20 mouse cellular contexts compared by ENCODE assay signal in the genomic region with DNA sequence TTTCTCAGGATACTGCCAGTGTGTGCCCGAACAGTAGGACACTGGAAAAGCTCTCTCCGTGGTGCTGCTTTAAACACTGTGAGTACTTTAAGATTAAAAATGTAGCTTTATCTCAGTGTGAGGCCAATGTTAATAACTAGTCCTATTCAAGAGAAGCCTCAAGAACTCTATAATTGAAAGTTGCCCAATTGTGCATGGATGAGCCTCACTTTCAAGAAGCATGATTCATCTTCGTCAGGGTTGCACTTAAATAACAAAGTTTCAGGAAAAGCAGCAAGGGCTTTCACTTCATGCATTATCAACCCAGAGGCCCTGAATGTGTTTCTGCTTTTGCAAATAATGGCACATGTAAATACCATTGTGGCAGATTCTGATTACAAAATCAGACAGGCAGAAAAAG.
DNase-seq lines count a peak whose midpoint lies in the region; ATAC-seq and TF ChIP-seq lines count a peak whose summit lies in the region.
"Had no signal": no experiment of that assay in that cellular context is flagged by ENCODE, and none has a peak within 500 bp of the region (broad histone marks: within the 10 kb centered on the region; RNA-seq: fewer than 3 reads in every experiment).

No protein-coding gene starts in this region.

- TF ChIP-seq POLR2A in cerebellum, adult 2 months (IDR thresholded peaks at IDR 0.05; ENCODE audit: borderline replicate concordance, insufficient read depth, low read length) = no peak

- WGBS in cerebellum, adult 2 months = 41% methylated on average over 3 of the region's 3 CpGs
- 31% methylated on average over 3 of the region's 3 CpGs for WGBS in forebrain, embryonic 14.5 days
- WGBS in forebrain, embryonic 16.5 days = 29% methylated on average over 3 of the region's 3 CpGs
- WGBS in midbrain, embryonic 14.5 days = 63% methylated on average over 3 of the region's 3 CpGs
- 82% methylated on average over 3 of the region's 3 CpGs for WGBS in midbrain, embryonic 10.5 days

- peak; percentile 44; the same call in 1 of the 2 replicates for ATAC-seq in forebrain, embryonic 14.5 days
- no peak for ATAC-seq in forebrain, embryonic 16.5 days
- ATAC-seq in midbrain, embryonic 14.5 days (ENCODE audit: low FRiP score, low TSS enrichment) = no peak
- ATAC-seq: activated CD4-positive, CD25-positive, alpha-beta regulatory T cell, adult 4 months; inflammation-experienced regulatory T-cells, adult 6 months; liver, postnatal 0 days had no signal

- no peak overlapping the region for H3K9ac ChIP-seq in forebrain, embryonic 14.5 days (ENCODE audit: low read length)
- H3K9ac ChIP-seq in forebrain, embryonic 16.5 days (replicated peaks; ENCODE audit: low read depth, low read length) = no peak overlapping the region
- no peak overlapping the region for H3K9ac ChIP-seq in midbrain, embryonic 14.5 days (replicated peaks; ENCODE audit: low read length)
- H3K9ac ChIP-seq: embryonic facial prominence, embryonic 12.5 days; heart, embryonic 12.5 days; liver, postnatal 0 days; neural tube, embryonic 12.5 days had no signal

- H3K9me3 ChIP-seq in forebrain, embryonic 14.5 days (replicated peaks; ENCODE audit: control insufficient read depth, low read length) = no peaks in the 10 kb centered on the region
- no peaks in the 10 kb centered on the region for H3K9me3 ChIP-seq in forebrain, embryonic 16.5 days (ENCODE audit: control insufficient read depth, low read length)
- H3K9me3 ChIP-seq in midbrain, embryonic 14.5 days (ENCODE audit: control insufficient read depth, low read length) = no peaks in the 10 kb centered on the region
- no peaks in the 10 kb centered on the region for H3K9me3 ChIP-seq in midbrain, embryonic 10.5 days (replicated peaks)
- H3K9me3 ChIP-seq: embryonic facial prominence, embryonic 12.5 days; heart, embryonic 12.5 days; megakaryocyte, embryonic 14.5 days; neural tube, embryonic 12.5 days had no signal

- H3K4me3 ChIP-seq in cerebellum, adult 2 months (replicated peaks; ENCODE audit: insufficient read depth, low read depth, low read length) = no peak overlapping the region
- no peak overlapping the region for H3K4me3 ChIP-seq in forebrain, embryonic 14.5 days (ENCODE audit: low read depth, low read length)
- H3K4me3 ChIP-seq in forebrain, embryonic 16.5 days (replicated peaks; ENCODE audit: low read length) = no peak overlapping the region
- H3K4me3 ChIP-seq in midbrain, embryonic 14.5 days (replicated peaks; ENCODE audit: low read depth, low read length) = no peak overlapping the region
- H3K4me3 ChIP-seq in midbrain, embryonic 10.5 days = no peak overlapping the region
- H3K4me3 ChIP-seq: embryonic facial prominence, embryonic 12.5 days; heart, embryonic 12.5 days; megakaryocyte, embryonic 14.5 days; neural tube, embryonic 12.5 days had no signal

- peak in 1 of 2 experiments; percentile 36 for DNase-seq in cerebellum, adult 2 months
- no peak for DNase-seq in cerebellum, adult 11 months
- peak; percentile 46 for DNase-seq in forebrain, embryonic 14.5 days (ENCODE audit: low spot score)
- DNase-seq in midbrain, embryonic 14.5 days = peak; percentile 2
- no peak for DNase-seq in midbrain, embryonic 10.5 days (ENCODE audit: low spot score)
- DNase-seq in cerebellum, postnatal 25 days = peak; percentile 11 to 18
- no peak for DNase-seq in heart, adult 9 months (ENCODE audit: low spot score in 2 of 2)
- DNase-seq: adrenal gland, postnatal 10 days; heart, postnatal 14 days; kidney, adult 2 months; kidney, postnatal 10 days; liver; liver, postnatal 0 days had no signal

- no peak overlapping the region for H3K4me2 ChIP-seq in forebrain, embryonic 14.5 days (ENCODE audit: low read length)
- no peak overlapping the region for H3K4me2 ChIP-seq in forebrain, embryonic 16.5 days (ENCODE audit: low read length)
- H3K4me2 ChIP-seq in midbrain, embryonic 14.5 days (ENCODE audit: low read length) = no peak overlapping the region
- H3K4me2 ChIP-seq: embryonic facial prominence, embryonic 12.5 days; heart, embryonic 12.5 days; neural tube, embryonic 12.5 days had no signal

- no peaks in the 10 kb centered on the region for H3K36me3 ChIP-seq in forebrain, embryonic 14.5 days (ENCODE audit: control insufficient read depth, insufficient read depth, low read length)
- no peaks in the 10 kb centered on the region for H3K36me3 ChIP-seq in forebrain, embryonic 16.5 days (ENCODE audit: control insufficient read depth, insufficient read depth)
- H3K36me3 ChIP-seq in midbrain, embryonic 14.5 days (ENCODE audit: control insufficient read depth, insufficient read depth, low read length) = no peaks in the 10 kb centered on the region
- H3K36me3 ChIP-seq in midbrain, embryonic 10.5 days = no peaks in the 10 kb centered on the region
- H3K36me3 ChIP-seq: embryonic facial prominence, embryonic 12.5 days; heart, embryonic 12.5 days; neural tube, embryonic 12.5 days had no signal

- peak overlapping the region; percentile 43; the same call in 1 of the 2 replicates for H3K27ac ChIP-seq in cerebellum, adult 2 months (ENCODE audit: insufficient read depth, low read length)
- H3K27ac ChIP-seq in forebrain, embryonic 14.5 days (ENCODE audit: low read depth, low read length) = no peak overlapping the region
- H3K27ac ChIP-seq in forebrain, embryonic 16.5 days (ENCODE audit: low read length) = no peak overlapping the region
- no peak overlapping the region for H3K27ac ChIP-seq in midbrain, embryonic 14.5 days (replicated peaks; ENCODE audit: low read depth, low read length)
- no peak overlapping the region for H3K27ac ChIP-seq in midbrain, embryonic 10.5 days (replicated peaks)
- H3K27ac ChIP-seq: embryonic facial prominence, embryonic 12.5 days; neural tube, embryonic 12.5 days had no signal

- H3K4me1 ChIP-seq in cerebellum, adult 2 months (ENCODE audit: control insufficient read depth, insufficient read depth, low read length) = peaks cover 19% of the 10 kb centered on the region; the same call in 1 of the 2 replicates
- no peaks in the 10 kb centered on the region for H3K4me1 ChIP-seq in forebrain, embryonic 14.5 days (ENCODE audit: control insufficient read depth, insufficient read depth, low read length)
- no peaks in the 10 kb centered on the region for H3K4me1 ChIP-seq in forebrain, embryonic 16.5 days (replicated peaks; ENCODE audit: control insufficient read depth, insufficient read depth, low read length)
- H3K4me1 ChIP-seq in midbrain, embryonic 14.5 days (ENCODE audit: control insufficient read depth, insufficient read depth, low read length) = no peaks in the 10 kb centered on the region
- H3K4me1 ChIP-seq in midbrain, embryonic 10.5 days = no peaks in the 10 kb centered on the region
- H3K4me1 ChIP-seq: embryonic facial prominence, embryonic 12.5 days; heart, embryonic 12.5 days; megakaryocyte, embryonic 14.5 days; neural tube, embryonic 12.5 days had no signal

- TF ChIP-seq CTCF in cerebellum, adult 2 months (IDR thresholded peaks at IDR 0.05; ENCODE audit: borderline replicate concordance, insufficient read depth, low read depth, low read length) = no peak

- no peaks in the 10 kb centered on the region for H3K27me3 ChIP-seq in cerebellum, adult 2 months (ENCODE audit: control insufficient read depth, insufficient read depth, low read length)
- no peaks in the 10 kb centered on the region for H3K27me3 ChIP-seq in forebrain, embryonic 14.5 days (replicated peaks; ENCODE audit: control insufficient read depth, insufficient read depth, low read length)
- H3K27me3 ChIP-seq in forebrain, embryonic 16.5 days (replicated peaks; ENCODE audit: control insufficient read depth, insufficient read depth, low read length) = no peaks in the 10 kb centered on the region
- no peaks in the 10 kb centered on the region for H3K27me3 ChIP-seq in midbrain, embryonic 14.5 days (ENCODE audit: control insufficient read depth, insufficient read depth, low read length)
- no peaks in the 10 kb centered on the region for H3K27me3 ChIP-seq in midbrain, embryonic 10.5 days (ENCODE audit: low read depth, poor library complexity, severe bottlenecking)
- H3K27me3 ChIP-seq: embryonic facial prominence, embryonic 12.5 days; heart, embryonic 12.5 days; megakaryocyte, embryonic 14.5 days; neural tube, embryonic 12.5 days had no signal

Comparison
In these comparisons a context has a peak if more than half of its experiments do, and no peak if none do; other contexts are left out.
1. DNase-seq: peak in forebrain, embryonic 14.5 days (single experiment), midbrain, embryonic 14.5 days (single experiment) and cerebellum, postnatal 25 days (2 of 2); none in cerebellum, adult 11 months (single experiment), midbrain, embryonic 10.5 days (single experiment) and heart, adult 9 months (0 of 2).